Mouse (Mus musculus) heart, embryonic 12.5 days (tissue): ENCODE data around the gene Lix1. TPM values are rescaled to one million over a fixed set of nuclear protein-coding genes. Genes with fewer than 3 reads are reported as not detected.

Experiments used
- ATAC-seq: fragments of 200-750 bp; cut with Nextera tagmentation; 2 replicates; pipeline ENCODE4 v1.8.0; 2017; ENCODE audit warnings: moderate TSS enrichment, moderate library complexity; ENCODE audit not compliant: insufficient number of reproducible peaks, low FRiP score
- H3K27ac ChIP-seq: fragments of 300-500 bp; sonication (generic); 2 replicates; pipeline ENCODE4 v1.5.1; 2016; ENCODE audit warnings: mild to moderate bottlenecking, moderate library complexity; ENCODE audit not compliant: poor library complexity, severe bottlenecking
- H3K27me3 ChIP-seq: fragments of 300-500 bp; sonication (generic); replicated peaks from 2 replicates; pipeline ENCODE4 v1.6.1; 2016; ENCODE audit warnings: mild to moderate bottlenecking, moderate library complexity
- H3K36me3 ChIP-seq: fragments of 300-500 bp; sonication (generic); 2 replicates; pipeline ENCODE4 v1.6.1; 2016; ENCODE audit warnings: mild to moderate bottlenecking, moderate library complexity
- H3K4me1 ChIP-seq: fragments of 300-500 bp; sonication (generic); replicated peaks from 2 replicates; pipeline ENCODE4 v1.6.1; 2016; ENCODE audit warnings: mild to moderate bottlenecking
- H3K4me2 ChIP-seq: fragments of 300-500 bp; sonication (generic); 2 replicates; pipeline ENCODE4 v1.6.1; 2016; ENCODE audit warnings: mild to moderate bottlenecking, moderate library complexity
- H3K4me3 ChIP-seq: fragments of 300-500 bp; sonication (generic); 2 replicates; pipeline ENCODE4 v1.5.1; 2016; ENCODE audit warnings: mild to moderate bottlenecking
- H3K9ac ChIP-seq: fragments of 300-500 bp; sonication (generic); 2 replicates; pipeline ENCODE4 v1.6.1; 2016; ENCODE audit warnings: mild to moderate bottlenecking, moderate library complexity
- H3K9me3 ChIP-seq: fragments of 300-500 bp; sonication (generic); replicated peaks from 2 replicates; pipeline ENCODE4 v1.6.1; 2016; ENCODE audit warnings: mild to moderate bottlenecking, moderate library complexity
- WGBS: fragments of 180-500 bp; shearing (Covaris S2); methylation state at CpG from one replicate; pipeline ENCODE4 v1.1.7; 2016; 5-methylcytosine and 5-hydroxymethylcytosine counted together
- polyA plus RNA-seq: library from polyadenylated mRNA; unstranded; fragments of >200 nt; fragmentation: Nextera tagmentation; extraction: Ambion mirVana; gene quantifications from 2 replicates; pipeline ENCODE4 v1.2.1, GENCODE M21; 2016

Lix1 gene
- polyA plus RNA-seq, 1 experiment from 2014 or later, result 4.5 TPM

DNA sequence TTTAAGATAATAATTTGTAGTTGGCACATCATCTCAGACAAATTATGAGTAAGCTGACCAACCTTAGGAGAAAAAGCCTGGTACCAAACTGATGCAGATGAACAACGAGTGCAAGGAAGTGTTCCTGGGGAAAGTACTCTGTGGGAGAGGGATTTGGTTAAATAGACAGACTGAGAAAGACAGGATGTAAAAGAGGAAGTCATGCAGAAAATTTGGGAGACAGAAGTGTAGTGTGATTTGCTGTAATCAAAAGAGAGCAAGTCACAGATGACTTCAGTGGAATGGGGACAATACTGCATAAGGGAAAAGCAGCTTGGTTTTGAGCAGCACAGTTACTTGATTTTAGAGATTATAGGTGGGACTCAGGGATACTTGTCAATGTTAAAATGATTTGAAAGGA is 5.6 kb upstream of the Lix1 start:
- no peaks in the 10 kb centered on the region for H3K27me3 ChIP-seq
- peaks cover 17% of the 10 kb centered on the region for H3K36me3 ChIP-seq
- no peaks in the 10 kb centered on the region for H3K9me3 ChIP-seq
- H3K27ac ChIP-seq, result no peak overlapping the region
- WGBS, result 67% methylated on average over 1 of the region's 1 CpGs
- H3K4me1 ChIP-seq, result no peaks in the 10 kb centered on the region
- no peak overlapping the region for H3K9ac ChIP-seq
- no peak for ATAC-seq
- H3K4me3 ChIP-seq, result no peak overlapping the region
- H3K4me2 ChIP-seq, result no peak overlapping the region

DNA sequence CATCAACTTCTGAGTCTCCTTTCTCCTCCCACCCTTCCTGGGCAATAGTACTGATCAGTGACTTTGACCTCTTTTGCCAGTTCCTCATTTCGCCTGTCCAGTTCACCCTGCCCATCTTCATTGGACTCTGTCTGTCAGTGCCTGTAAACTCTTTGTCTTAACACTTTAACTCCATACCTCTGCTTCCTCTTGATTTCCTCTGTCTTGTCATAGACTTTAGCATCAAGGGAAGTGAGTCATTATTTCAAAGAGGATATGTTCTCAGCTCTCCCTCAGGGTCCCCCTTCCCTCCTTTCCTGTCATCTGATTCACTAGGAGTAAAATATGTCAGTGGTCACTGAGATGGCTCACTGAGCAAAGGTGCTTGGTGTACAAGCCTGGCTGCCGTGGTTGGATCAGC is 3.8 kb upstream of the Lix1 start:
- H3K4me3 ChIP-seq, result no peak overlapping the region
- H3K9me3 ChIP-seq, result no peaks in the 10 kb centered on the region
- no peak overlapping the region for H3K4me2 ChIP-seq
- WGBS, result 56% methylated on average over 2 of the region's 2 CpGs
- H3K4me1 ChIP-seq, result no peaks in the 10 kb centered on the region
- peaks cover 11% of the 10 kb centered on the region; the same call in 1 of the 2 replicates for H3K36me3 ChIP-seq
- H3K27me3 ChIP-seq, result no peaks in the 10 kb centered on the region
- no peak overlapping the region for H3K27ac ChIP-seq
- no peak overlapping the region for H3K9ac ChIP-seq
- no peak for ATAC-seq

DNA sequence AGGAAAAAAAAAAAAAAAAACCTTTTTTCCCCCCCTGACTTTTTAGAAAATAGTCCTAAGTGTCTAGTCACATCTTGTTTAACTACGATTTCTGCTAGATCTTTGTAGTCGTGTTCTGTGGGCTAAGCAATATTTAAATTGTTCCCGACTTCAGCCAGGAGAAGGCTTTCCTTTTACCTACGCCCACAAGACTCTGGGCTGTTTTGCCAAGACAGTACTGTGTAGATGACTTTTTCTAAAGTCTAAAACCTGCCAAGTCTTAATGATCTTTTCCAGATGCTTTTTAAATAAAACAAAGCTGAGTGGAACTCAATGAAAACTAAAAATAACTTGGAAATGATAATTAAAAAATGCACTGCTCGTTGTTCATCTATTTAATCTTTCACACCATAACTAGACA is 566 bp downstream of the Lix1 start:
- ATAC-seq, result no peak
- no peaks in the 10 kb centered on the region for H3K36me3 ChIP-seq
- H3K4me3 ChIP-seq, result no peak overlapping the region
- H3K9me3 ChIP-seq, result no peaks in the 10 kb centered on the region
- peak overlapping the region; percentile 39 for H3K4me2 ChIP-seq
- no peak overlapping the region for H3K27ac ChIP-seq
- H3K9ac ChIP-seq, result no peak overlapping the region
- no peaks in the 10 kb centered on the region for H3K27me3 ChIP-seq
- H3K4me1 ChIP-seq, result no peaks in the 10 kb centered on the region
- WGBS, result 34% methylated on average over 5 of the region's 5 CpGs

DNA sequence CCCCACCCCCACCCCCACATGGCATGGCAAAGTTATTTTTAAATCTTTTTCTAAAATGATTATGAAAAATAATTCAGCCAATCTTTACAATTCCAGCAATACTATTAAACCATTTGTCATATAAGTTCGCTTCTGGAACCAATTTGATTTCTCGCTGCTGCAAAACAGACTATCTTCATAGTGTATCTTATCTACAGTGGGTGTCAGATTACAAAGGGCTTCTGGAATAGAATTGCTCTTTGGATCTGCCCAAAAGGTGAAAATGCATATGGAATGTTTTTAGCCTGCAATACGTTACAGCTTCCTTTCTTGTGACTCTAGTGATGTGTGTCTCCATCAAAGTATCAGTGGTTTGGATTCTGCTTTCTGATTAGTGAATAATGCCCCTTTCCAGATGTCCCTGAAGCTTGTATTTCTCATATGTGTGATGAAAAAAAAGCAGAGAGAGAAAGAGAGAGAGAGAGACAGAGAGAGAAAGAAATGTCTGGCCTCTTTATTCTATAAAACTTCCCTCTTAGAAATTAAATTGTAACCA is 1.2 kb downstream of the Lix1 start:
- no peaks in the 10 kb centered on the region for H3K27me3 ChIP-seq
- no peaks in the 10 kb centered on the region for H3K4me1 ChIP-seq
- 25% methylated on average over 3 of the region's 3 CpGs for WGBS
- no peak for ATAC-seq
- no peak overlapping the region for H3K4me3 ChIP-seq
- H3K27ac ChIP-seq, result no peak overlapping the region
- H3K9me3 ChIP-seq, result no peaks in the 10 kb centered on the region
- no peak overlapping the region for H3K9ac ChIP-seq
- no peak overlapping the region for H3K4me2 ChIP-seq
- H3K36me3 ChIP-seq, result no peaks in the 10 kb centered on the region

DNA sequence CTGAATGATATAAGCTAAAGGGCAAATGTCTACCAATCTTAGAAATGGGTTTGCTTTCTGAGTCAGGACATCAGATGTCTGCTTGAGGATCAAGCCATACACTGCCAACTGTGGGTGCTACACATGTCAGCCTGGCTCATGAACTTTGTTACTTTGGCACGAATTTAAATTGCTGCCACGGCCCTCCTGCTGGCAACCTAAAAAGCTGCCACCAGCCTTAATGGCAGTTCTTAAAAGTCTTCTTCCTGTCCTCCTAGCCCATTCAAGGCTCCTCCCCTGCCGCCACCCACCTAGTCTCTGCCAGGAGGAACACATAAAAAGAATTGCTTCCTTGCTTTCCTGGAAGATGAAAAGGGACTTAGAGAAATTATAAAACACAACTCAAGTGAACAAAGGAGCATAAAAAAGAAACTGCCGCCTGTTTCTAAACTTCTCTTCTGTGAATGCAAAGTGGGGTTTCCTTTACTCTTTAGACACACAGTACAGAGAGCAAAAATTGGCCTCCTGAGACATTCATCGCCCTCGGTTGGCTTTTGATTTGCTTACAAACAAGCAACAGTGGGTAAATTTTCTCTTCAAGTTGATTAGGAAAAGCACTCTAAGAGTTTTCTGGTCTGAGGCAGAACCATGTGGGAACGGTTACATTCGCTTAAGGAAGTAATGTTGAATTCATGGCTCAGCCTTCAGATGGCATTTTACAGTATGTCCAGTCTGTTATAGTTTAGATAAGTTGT is 2.5 kb downstream of the Lix1 start:
- Histone ChIP-seq H3K4me1 (0 out of 2 replicates have a peak, but pooled peaks cover 2% of the 10 kb centered on the region), H3K4me2 (no peak overlapping the region), H3K27me3 (no peaks in the 10 kb centered on the region), H3K27ac (no peak overlapping the region), H3K9ac (no peak overlapping the region), H3K4me3 (no peak overlapping the region), H3K36me3 (no peaks in the 10 kb centered on the region), H3K9me3 (no peaks in the 10 kb centered on the region)
- 61% methylated on average over 8 of the region's 8 CpGs for WGBS
- no peak for ATAC-seq

DNA sequence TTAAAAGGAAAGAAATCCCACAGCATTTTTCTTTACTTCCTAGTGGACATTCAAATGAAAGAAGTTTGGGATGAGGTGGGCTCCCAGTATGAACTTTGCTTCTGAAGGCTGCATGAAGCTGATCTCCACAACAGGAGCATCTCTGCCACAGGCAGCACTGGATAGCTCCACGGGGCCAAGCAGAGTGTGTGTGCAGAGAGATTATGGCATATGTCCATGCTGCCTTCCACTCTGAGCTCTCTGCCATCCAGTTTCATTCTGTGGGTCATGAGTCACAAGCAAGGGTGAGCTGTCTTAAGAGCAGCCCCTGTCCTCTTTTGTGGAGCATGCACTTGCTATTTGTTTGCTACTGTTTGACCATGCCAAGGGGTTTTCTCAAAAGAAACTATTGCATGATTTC is 3.1 kb downstream of the Lix1 start:
- no peak overlapping the region for H3K4me2 ChIP-seq
- 0 out of 2 replicates have a peak, but pooled peaks cover 2% of the 10 kb centered on the region for H3K4me1 ChIP-seq
- H3K36me3 ChIP-seq, result no peaks in the 10 kb centered on the region
- no peak overlapping the region for H3K4me3 ChIP-seq
- no peaks in the 10 kb centered on the region for H3K27me3 ChIP-seq
- H3K27ac ChIP-seq, result no peak overlapping the region
- ATAC-seq, result no peak
- WGBS, result 24% methylated on average over 1 of the region's 1 CpGs
- H3K9ac ChIP-seq, result no peak overlapping the region
- H3K9me3 ChIP-seq, result no peaks in the 10 kb centered on the region

DNA sequence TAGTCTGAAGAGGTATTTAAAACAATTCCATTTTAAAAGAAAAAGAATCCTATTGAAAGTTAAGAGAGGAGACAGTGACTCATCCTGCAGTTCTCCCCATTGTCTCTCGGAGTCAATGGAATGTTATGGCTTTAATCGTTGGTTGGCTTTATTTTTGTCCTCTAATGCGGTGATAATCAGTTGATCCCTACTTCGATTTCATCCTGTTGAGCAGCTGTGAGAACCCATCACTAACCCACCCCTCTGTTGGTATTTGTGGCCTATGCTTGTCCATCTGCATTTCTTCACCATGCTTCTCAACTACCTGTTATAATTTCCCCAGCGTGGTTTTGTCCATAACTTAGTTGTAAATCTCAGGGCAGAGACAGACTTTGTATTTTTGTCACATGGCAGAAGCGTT is 5.7 kb downstream of the Lix1 start:
- no peaks in the 10 kb centered on the region for H3K36me3 ChIP-seq
- no peaks in the 10 kb centered on the region for H3K27me3 ChIP-seq
- H3K27ac ChIP-seq, result no peak overlapping the region
- no peak overlapping the region for H3K9ac ChIP-seq
- ATAC-seq, result no peak
- no peak overlapping the region for H3K4me3 ChIP-seq
- H3K9me3 ChIP-seq, result no peaks in the 10 kb centered on the region
- 58% methylated on average over 6 of the region's 6 CpGs for WGBS
- 0 out of 2 replicates have a peak, but pooled peaks cover 2% of the 10 kb centered on the region for H3K4me1 ChIP-seq
- no peak overlapping the region for H3K4me2 ChIP-seq

DNA sequence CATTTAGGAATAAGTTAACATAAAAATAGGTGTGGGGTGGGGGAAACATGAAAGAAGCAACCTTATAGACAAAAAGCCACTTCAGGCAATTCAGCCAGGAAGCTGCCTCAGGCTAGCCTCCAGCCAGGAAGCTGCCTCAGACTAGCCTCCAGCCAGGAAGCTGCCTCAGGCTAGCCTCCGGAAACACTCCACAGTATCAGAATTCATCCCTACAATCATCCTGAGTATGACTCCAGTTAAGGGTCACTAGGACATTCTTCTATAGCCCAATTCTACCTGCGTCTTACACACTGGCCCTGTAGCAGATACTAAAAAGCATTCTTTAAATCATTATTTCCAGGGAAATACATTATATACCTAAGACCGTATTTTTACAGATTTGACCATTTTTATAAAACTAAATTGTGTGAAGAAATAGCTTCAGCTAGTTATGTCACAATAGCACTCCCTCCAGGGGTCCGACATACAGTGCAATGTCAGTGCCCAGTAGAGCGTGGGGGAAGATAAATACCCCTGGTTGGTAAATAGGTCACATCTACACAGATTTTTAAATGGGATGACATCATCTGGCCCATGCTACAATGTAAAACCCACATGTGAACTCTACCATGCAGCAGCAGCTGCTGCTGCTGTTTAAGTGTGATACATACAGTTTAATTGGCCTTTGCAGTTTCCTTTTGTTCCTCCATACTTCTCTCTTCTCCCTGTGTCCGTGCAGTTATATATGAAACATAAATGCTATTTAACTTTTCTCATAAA is 6.4 kb downstream of the Lix1 start:
- 75% methylated on average over 6 of the region's 6 CpGs for WGBS
- H3K27me3 ChIP-seq, result no peaks in the 10 kb centered on the region
- H3K9me3 ChIP-seq, result no peaks in the 10 kb centered on the region
- ATAC-seq, result no peak
- no peak overlapping the region for H3K4me2 ChIP-seq
- no peak overlapping the region for H3K4me3 ChIP-seq
- no peaks in the 10 kb centered on the region for H3K36me3 ChIP-seq
- no peak overlapping the region for H3K27ac ChIP-seq
- H3K9ac ChIP-seq, result no peak overlapping the region
- 0 out of 2 replicates have a peak, but pooled peaks cover 2% of the 10 kb centered on the region for H3K4me1 ChIP-seq

DNA sequence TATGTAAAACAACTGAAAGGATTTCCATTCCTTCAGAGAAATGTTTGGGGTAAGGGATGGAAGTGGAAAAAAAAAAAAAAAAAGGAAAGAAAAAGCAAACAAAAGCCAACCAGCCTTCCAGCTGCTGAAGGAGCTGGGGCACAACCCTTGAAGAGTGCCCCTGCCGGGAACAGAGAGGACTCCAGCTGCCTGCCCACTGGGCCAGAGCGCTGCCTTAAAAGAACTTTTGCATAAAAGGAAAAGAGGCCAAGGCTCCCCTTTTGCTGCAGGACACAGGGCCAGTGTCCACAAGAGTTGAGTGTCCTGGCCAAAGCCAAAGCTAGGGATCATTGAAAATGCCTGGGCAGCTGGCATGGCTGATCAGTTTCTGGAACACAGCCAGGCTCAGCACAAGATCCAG is 7.1 kb downstream of the Lix1 start:
- Histone ChIP-seq H3K4me3 (no peak overlapping the region), H3K9ac (no peak overlapping the region), H3K4me2 (no peak overlapping the region), H3K27me3 (no peaks in the 10 kb centered on the region), H3K36me3 (no peaks in the 10 kb centered on the region), H3K9me3 (no peaks in the 10 kb centered on the region), H3K4me1 (0 out of 2 replicates have a peak, but pooled peaks cover 2% of the 10 kb centered on the region), H3K27ac (no peak overlapping the region)
- 16% methylated on average over 2 of the region's 2 CpGs for WGBS
- no peak for ATAC-seq

DNA sequence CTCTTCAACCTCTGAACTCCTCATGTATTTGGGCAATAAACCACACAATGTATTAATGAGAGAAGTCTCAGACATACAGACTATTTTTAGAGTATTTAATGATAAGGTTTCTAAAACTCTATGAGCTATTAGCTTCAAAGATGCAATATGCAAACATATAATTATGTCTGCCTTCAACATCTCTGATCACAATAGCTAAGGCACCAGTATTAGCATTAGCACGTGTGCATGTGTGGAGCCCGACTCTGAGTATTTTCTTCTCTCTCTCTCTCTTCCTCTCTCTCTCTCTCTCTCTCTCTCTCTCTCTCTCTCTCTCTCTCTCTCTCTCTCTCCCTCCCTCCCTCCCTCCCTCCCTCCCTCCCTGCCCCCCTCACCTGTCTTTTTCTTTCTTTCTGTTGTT is 9.0 kb downstream of the Lix1 start:
- H3K4me3 ChIP-seq, result no peak overlapping the region
- H3K9me3 ChIP-seq, result no peaks in the 10 kb centered on the region
- ATAC-seq, result no peak
- no peaks in the 10 kb centered on the region for H3K27me3 ChIP-seq
- no peak overlapping the region for H3K27ac ChIP-seq
- 68% methylated on average over 2 of the region's 2 CpGs for WGBS
- no peak overlapping the region for H3K9ac ChIP-seq
- H3K4me2 ChIP-seq, result no peak overlapping the region
- no peaks in the 10 kb centered on the region for H3K36me3 ChIP-seq
- 0 out of 2 replicates have a peak, but pooled peaks cover 2% of the 10 kb centered on the region for H3K4me1 ChIP-seq

DNA sequence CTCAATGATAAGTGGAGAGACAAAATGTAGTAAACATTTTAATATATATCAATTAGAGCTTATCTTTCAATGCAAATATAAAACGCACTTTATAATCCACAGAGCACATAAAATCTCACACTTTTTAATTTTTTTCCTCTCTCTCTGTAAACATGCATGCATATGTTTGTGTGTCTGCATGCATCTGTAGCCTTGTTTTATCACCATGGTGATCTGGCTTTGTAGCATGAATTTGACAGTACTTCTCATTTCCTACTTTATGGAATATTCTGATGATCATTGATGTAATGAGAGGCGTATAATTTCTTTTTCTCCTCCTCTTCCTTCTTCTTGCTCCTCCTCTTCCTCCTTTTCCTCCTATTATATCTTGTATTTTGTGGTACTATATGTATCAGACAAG is 9.7 kb downstream of the Lix1 start:
- Histone ChIP-seq H3K27ac (no peak overlapping the region), H3K36me3 (no peaks in the 10 kb centered on the region), H3K4me2 (no peak overlapping the region), H3K9me3 (no peaks in the 10 kb centered on the region), H3K4me1 (0 out of 2 replicates have a peak, but pooled peaks cover 2% of the 10 kb centered on the region), H3K4me3 (no peak overlapping the region), H3K27me3 (no peaks in the 10 kb centered on the region), H3K9ac (no peak overlapping the region)
- no peak for ATAC-seq
- WGBS, result 80% methylated on average over 2 of the region's 2 CpGs
